Mouse (Mus musculus): Measurements from ENCODE around the gene Cckbr.

The Cckbr gene

GRCm38 (mm10) chr7:105425424-105426043, at the start of gene Cckbr:
Cckbr (plus strand) TSS chr7:105425731.
- DNase-seq (ENCODE audit: low read depth, low spot score): no peak

DNA sequence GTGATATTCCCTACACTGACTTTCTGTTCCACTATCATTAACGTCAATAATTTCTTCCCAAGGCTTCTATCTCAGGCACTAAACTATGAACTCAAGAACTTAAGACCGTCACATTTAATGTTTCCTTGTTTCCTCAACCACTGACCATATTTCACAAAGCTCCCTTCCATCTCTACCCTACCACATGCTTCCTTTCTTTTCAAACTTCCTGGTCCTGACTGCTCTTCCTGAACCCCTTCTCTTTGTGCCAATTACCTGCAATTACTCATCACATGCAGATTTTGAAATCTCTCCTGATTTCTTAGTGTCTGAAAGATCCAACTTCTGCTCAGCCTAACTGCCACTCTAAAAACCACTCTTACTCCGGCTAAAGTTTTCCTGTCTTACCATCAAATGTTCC, 45.2 kb upstream of the Cckbr start:
- DNase-seq (ENCODE audit: low read depth, low spot score): no peak

DNA sequence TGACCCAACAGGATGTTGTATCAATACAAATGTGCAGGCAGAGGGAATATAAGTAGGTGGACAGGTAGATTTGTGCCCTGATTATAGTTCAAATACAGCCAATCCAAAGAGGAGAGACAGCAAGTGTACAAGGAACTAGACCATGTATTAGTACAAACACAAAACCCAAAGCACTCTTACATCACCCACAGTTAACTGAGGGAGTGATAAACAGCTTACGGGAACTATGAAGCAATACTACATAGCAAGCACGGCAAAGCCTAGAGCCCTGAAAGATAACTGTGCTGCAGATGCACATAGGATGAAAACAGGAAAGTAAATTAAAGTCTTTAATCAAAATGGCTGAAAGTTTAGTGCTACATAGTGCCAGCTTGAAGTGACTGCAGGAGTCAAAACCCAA, 37.8 kb upstream of the Cckbr start:
- DNase-seq (ENCODE audit: low read depth, low spot score): no peak

DNA sequence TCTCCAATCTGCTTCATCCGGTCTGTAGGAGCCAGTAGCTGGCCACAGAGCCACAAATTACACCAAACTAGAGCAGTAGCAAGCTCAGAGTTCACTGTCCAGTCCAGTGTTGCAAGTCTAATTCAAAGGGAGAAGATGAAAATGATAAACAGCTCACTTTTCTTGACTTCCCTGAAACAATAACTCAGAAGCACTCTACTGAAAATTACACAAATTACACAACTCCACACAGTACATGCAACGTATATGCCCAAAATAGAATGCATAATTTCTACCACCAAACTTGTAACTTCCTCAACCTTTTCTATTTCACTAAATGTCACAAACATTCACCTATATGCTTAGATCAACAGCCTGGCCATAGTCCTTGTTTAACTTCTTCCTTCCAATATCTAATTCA, 35.3 kb upstream of the Cckbr start:
- DNase-seq (ENCODE audit: low read depth, low spot score): no peak

DNA sequence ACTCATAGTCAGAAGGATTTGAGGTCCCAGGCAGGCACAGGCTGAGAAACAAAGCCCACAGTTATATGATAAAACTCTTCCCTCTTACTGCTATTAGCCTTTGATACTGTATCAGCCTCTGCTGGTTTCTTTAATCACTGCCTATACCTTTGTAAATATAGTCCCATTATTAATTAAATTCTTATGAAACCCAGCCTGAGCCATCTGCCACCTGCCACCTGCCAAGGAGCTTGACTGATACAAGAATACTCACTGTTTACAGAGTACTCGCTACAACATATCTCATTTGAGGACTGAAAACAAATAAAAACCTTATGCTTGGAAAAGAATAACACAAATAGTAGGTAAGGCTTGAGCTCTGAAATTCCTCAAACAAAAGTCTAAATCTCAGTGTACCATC, 30.9 kb upstream of the Cckbr start:
- no peak for DNase-seq (ENCODE audit: low read depth, low spot score)

- DNase-seq (ENCODE audit: low read depth, low spot score): peak; percentile 16
Measured at GRCm38 (mm10) chr7:105395131-105395820, 30.3 kb upstream of the Cckbr start.

DNA sequence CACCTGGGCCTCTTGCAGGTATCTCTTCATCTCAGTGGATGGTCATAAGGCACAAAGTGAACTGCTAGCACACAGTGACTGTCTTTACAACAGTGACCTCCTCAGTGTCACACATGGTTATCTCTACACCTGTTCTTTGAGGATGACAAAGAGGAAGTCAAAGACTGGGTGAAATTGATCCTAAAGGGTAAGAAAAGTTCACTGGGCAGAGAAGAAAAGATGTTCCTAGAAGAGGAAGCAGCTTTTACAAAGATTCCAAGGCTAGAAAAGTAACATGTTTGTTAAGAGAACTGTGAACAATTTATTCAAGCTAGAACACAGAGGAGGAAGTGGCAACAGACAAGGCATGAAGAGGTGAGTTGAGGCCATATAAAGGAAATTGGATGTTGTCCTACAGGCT, 29.4 kb upstream of the Cckbr start:
- DNase-seq (ENCODE audit: low read depth, low spot score): no peak

DNA sequence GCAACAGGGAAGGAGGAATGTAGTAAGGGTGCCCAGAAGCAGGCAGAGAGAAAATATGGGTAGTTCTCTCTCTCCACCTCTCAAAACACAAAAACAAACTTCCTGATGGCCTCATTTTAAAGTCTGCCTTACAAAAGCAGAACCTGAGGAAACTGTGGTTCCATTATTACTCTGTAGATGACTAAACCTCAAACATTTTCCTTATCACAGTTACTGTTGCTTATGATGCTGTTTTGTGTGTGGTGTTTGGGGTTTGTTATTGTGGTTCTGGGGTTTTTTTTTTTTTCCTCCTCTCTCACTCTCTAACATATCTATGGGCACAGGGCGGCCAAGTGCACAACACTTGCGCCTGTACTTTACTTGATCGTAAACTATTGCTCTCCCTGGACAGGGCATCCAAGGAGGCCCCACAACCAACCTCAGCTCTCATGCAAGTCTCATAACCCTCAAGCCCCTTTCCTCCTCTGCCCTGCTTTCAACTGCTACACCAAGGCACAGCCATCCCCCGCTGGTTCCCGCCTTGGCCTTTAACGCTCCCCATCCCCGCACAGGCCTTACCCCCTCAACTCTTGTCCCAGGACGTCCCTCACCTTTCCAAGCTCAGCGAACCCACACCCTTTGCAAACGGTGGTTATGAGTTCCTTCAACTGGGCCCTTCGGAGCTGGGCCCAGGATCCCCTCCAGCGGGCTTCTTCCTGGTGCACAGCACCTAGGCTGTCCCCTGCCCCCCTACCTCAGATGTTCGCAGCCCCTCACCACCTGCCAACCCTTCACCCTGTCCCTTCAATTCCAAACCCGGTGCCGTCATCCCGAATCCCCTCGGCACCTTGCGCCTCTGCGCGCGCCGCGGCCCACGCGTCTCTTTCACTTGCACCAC, 26.2 kb upstream of the Cckbr start:
- peak; percentile 26 for DNase-seq (ENCODE audit: low read depth, low spot score)

- peak; percentile 99 for DNase-seq (ENCODE audit: low read depth, low spot score)
Measured at GRCm38 (mm10) chr7:105399935-105400624, 25.5 kb upstream of the Cckbr start, which contains the start of gene Fam160a2. Fam160a2 (minus strand) TSS chr7:105400054.

GRCm38 (mm10) chr7:105404268-105404667, 21.3 kb upstream of the Cckbr start, which contains the start of gene Cnga4:
Cnga4 (plus strand) TSS chr7:105404568.
- DNase-seq (ENCODE audit: low read depth, low spot score): no peak

- no peak for DNase-seq (ENCODE audit: low read depth, low spot score)
Measured at GRCm38 (mm10) chr7:105406322-105406721, 19.2 kb upstream of the Cckbr start.

DNA sequence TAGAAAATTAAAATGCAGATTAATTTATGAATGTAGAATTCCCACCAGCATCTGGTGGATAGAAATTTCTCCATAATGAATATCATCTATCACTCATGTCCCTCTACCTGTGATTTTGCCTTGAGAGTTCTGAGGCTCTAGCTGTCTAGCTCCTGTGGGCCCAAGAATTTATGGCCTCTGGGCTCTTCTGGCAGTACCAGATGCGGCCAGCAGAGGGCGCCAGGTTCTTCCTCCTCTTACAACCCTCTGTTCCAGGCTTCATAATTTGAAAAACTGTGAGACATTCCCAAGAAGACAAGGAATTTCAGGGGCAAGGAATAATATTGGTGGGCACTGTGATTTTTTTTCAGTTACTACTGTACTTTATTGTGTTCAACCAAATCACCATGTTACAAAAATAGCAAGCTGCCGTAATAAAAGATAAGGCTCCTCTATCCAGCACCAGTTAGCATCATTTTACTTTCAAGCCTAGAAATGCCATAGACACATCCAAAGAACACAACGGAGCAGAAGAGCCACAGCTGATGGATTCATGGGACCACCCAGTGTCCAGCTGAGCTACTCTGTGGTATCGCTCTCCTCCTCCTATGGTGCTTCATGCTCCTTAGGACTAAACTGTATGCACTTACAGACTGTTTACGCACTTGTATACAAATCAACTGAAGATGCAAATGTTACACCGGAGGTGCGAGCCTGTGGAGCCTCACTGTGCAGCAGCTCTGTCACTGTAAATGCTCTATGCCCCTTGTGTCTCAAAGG, 13.5 kb upstream of the Cckbr start:
- peak; percentile 82 for DNase-seq (ENCODE audit: low read depth, low spot score)

DNA sequence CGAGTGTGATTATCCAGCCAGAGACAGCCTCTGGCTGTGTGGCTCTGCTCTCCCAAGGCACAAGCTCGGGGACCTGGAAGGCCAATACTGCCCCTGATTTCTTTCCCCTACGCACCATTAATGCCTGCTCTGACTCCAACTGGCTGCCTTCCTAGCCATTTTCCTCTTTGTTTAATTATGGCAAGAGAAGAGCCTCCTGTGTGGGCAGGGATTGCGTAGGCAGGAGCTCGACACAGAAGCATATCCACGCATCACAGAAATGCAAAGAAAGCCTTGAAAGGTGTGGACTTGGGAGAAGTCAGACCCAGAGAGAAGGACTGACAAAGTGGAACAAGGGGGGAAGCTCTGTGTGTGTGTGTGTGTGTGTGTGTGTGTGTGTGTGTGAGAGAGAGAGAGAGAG, 11.1 kb upstream of the Cckbr start:
- DNase-seq (ENCODE audit: low read depth, low spot score): no peak

DNA sequence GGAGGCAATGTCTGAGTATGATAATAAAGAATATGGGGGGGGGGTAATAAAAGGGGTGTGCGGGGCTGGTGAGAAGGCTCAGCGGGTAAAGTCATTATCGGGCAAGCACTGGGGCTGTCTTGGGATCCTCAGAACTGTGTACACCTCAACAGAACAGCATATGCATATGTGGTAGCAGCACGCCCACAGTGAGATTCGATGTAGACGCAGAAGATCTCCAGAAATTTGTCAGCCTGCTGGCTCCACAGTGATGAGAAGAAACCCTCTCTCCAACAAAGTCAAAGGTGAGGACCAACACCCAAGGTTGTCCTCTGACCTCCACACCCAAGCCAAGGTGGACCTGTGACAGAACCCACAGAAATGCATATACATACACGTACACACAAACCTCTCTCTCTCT, 9.0 kb upstream of the Cckbr start:
- DNase-seq (ENCODE audit: low read depth, low spot score): no peak

GRCm38 (mm10) chr7:105418106-105418505, 7.4 kb upstream of the Cckbr start:
- no peak for DNase-seq (ENCODE audit: low read depth, low spot score)

DNA sequence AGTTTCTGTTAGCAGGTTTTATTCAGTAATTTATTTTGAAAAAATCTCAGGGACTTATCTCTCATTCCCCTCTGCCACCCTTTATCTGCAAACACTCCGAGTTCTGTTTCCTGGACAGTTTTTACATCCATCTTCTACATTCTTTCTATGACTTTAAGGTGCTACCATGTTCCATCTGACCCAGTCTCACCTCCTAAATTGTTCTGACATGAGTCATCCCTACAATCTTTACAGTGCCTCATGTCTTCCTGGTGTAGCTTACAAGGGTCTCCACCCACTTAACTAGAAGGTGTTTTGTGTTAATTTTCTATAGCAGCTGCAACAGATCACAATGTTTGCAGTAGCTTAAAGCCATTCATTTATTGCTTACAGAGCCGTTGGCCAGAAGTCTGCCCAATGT, 4.6 kb upstream of the Cckbr start:
- DNase-seq (ENCODE audit: low read depth, low spot score): peak; percentile 51

- no peak for DNase-seq (ENCODE audit: low read depth, low spot score)
Measured at GRCm38 (mm10) chr7:105424368-105424767, 1.2 kb upstream of the Cckbr start.

- DNase-seq (ENCODE audit: low read depth, low spot score): no peak
Measured at GRCm38 (mm10) chr7:105426051-105426450, 520 bp downstream of the Cckbr start.

GRCm38 (mm10) chr7:105432058-105432457, 6.5 kb downstream of the Cckbr start:
- DNase-seq (ENCODE audit: low read depth, low spot score): peak; percentile 45

GRCm38 (mm10) chr7:105433859-105434258, 8.3 kb downstream of the Cckbr start:
- DNase-seq (ENCODE audit: low read depth, low spot score): no peak

- DNase-seq (ENCODE audit: low read depth, low spot score): no peak
Measured at GRCm38 (mm10) chr7:105434798-105435197, 9.3 kb downstream of the Cckbr start.

Data from 3T3-L1 (cell line).